In genomic region chr7:121335390-121336109, GRCm38 (mm10) we compare ENCODE assay signal across 24 mouse cellular contexts. TPM values are rescaled to one million over a fixed set of nuclear protein-coding genes. Genes with fewer than 3 reads are reported as not detected.
DNase-seq lines count a peak whose midpoint lies in the region; ATAC-seq and TF ChIP-seq lines count a peak whose summit lies in the region.
"Had no signal": no experiment of that assay in that cellular context is flagged by ENCODE, and none has a peak within 500 bp of the region (broad histone marks: within the 10 kb centered on the region; RNA-seq: fewer than 3 reads in every experiment).

No protein-coding gene starts in this region.

- no peaks in the 10 kb centered on the region for H3K9me3 ChIP-seq in forebrain, embryonic 13.5 days (replicated peaks)
- no peaks in the 10 kb centered on the region for H3K9me3 ChIP-seq in forebrain, embryonic 16.5 days (ENCODE audit: control insufficient read depth, low read length)
- H3K9me3 ChIP-seq in midbrain, embryonic 14.5 days (ENCODE audit: control insufficient read depth, low read length), result no peaks in the 10 kb centered on the region
- H3K9me3 ChIP-seq in midbrain, embryonic 11.5 days (ENCODE audit: control insufficient read depth, low read length), result no peaks in the 10 kb centered on the region
- H3K9me3 ChIP-seq: embryonic facial prominence, embryonic 12.5 days; heart, embryonic 13.5 days; hindbrain, embryonic 12.5 days had no signal

- ATAC-seq in forebrain, embryonic 13.5 days, result peak; percentile 53; the same call in 1 of the 2 replicates
- no peak for ATAC-seq in forebrain, embryonic 16.5 days
- no peak for ATAC-seq in midbrain, embryonic 14.5 days (ENCODE audit: low FRiP score, low TSS enrichment)
- no peak for ATAC-seq in midbrain, embryonic 11.5 days (ENCODE audit: low FRiP score)
- ATAC-seq: hindbrain, embryonic 16.5 days had no signal

- WGBS in forebrain, embryonic 13.5 days, result 47% methylated on average over 9 of the region's 9 CpGs
- 35% methylated on average over 9 of the region's 9 CpGs for WGBS in forebrain, embryonic 16.5 days
- WGBS in midbrain, embryonic 14.5 days, result 83% methylated on average over 9 of the region's 9 CpGs
- 86% methylated on average over 9 of the region's 9 CpGs for WGBS in midbrain, embryonic 11.5 days

- H3K9ac ChIP-seq in forebrain, embryonic 13.5 days, result no peak overlapping the region
- no peak overlapping the region for H3K9ac ChIP-seq in forebrain, embryonic 16.5 days (replicated peaks; ENCODE audit: low read depth, low read length)
- no peak overlapping the region for H3K9ac ChIP-seq in midbrain, embryonic 14.5 days (replicated peaks; ENCODE audit: low read length)
- no peak overlapping the region for H3K9ac ChIP-seq in midbrain, embryonic 11.5 days (ENCODE audit: low read length)
- H3K9ac ChIP-seq: embryonic facial prominence, embryonic 12.5 days; heart, embryonic 13.5 days; hindbrain, embryonic 12.5 days had no signal

- no peaks in the 10 kb centered on the region for H3K4me1 ChIP-seq in forebrain, embryonic 13.5 days
- H3K4me1 ChIP-seq in forebrain, embryonic 16.5 days (replicated peaks; ENCODE audit: control insufficient read depth, insufficient read depth, low read length), result no peaks in the 10 kb centered on the region
- 0 out of 2 replicates have a peak, but pooled peaks cover 7% of the 10 kb centered on the region for H3K4me1 ChIP-seq in midbrain, embryonic 14.5 days (ENCODE audit: control insufficient read depth, insufficient read depth, low read length)
- H3K4me1 ChIP-seq in midbrain, embryonic 11.5 days (ENCODE audit: control insufficient read depth, insufficient read depth, low read length), result peaks cover 2% of the 10 kb centered on the region; the same call in 1 of the 2 replicates
- H3K4me1 ChIP-seq: heart, embryonic 13.5 days had no signal

- H3K4me2 ChIP-seq in forebrain, embryonic 13.5 days, result no peak overlapping the region
- H3K4me2 ChIP-seq in forebrain, embryonic 16.5 days (ENCODE audit: low read length), result no peak overlapping the region
- H3K4me2 ChIP-seq in midbrain, embryonic 14.5 days (ENCODE audit: low read length), result no peak overlapping the region
- no peak overlapping the region for H3K4me2 ChIP-seq in midbrain, embryonic 11.5 days
- H3K4me2 ChIP-seq: embryonic facial prominence, embryonic 12.5 days; heart, embryonic 13.5 days; hindbrain, embryonic 12.5 days had no signal

- no peak for TF ChIP-seq POLR2A in brain, embryonic 14.5 days (IDR thresholded peaks at IDR 0.05; ENCODE audit: borderline replicate concordance, extremely low read depth, insufficient read depth, insufficient read length, poor library complexity, severe bottlenecking)

- no peaks in the 10 kb centered on the region for H3K36me3 ChIP-seq in forebrain, embryonic 13.5 days (ENCODE audit: poor library complexity, severe bottlenecking)
- no peaks in the 10 kb centered on the region for H3K36me3 ChIP-seq in forebrain, embryonic 16.5 days (ENCODE audit: control insufficient read depth, insufficient read depth)
- H3K36me3 ChIP-seq in midbrain, embryonic 14.5 days (ENCODE audit: control insufficient read depth, insufficient read depth, low read length), result no peaks in the 10 kb centered on the region
- H3K36me3 ChIP-seq in midbrain, embryonic 11.5 days (ENCODE audit: control insufficient read depth, insufficient read depth, low read length), result no peaks in the 10 kb centered on the region
- H3K36me3 ChIP-seq: embryonic facial prominence, embryonic 12.5 days; heart, embryonic 13.5 days; hindbrain, embryonic 12.5 days had no signal

- peak; percentile 37 for DNase-seq in midbrain, embryonic 14.5 days
- no peak for DNase-seq in midbrain, embryonic 11.5 days (ENCODE audit: low spot score, missing footprints)
- peak; percentile 86 for DNase-seq in brain, embryonic 14.5 days (ENCODE audit: low read depth)
- no peak for DNase-seq in layer of hippocampus, postnatal 25 days (ENCODE audit: extremely low spot score in 1 of 2, low spot score in 1 of 2)
- DNase-seq: adrenal gland, adult 8-10 months; adrenal gland, postnatal 36 days; cerebellum, adult 11 months; cerebellum, adult 8-10 months; cerebellum, postnatal 14 days; embryo, embryonic 11 days; gastrocnemius, postnatal 10 days; heart, postnatal 36 days; kidney, adult 11 months had no signal

- TF ChIP-seq CTCF in brain, embryonic 14.5 days (IDR thresholded peaks at IDR 0.05; ENCODE audit: borderline replicate concordance, extremely low read depth, insufficient read depth, insufficient read length), result no peak

- H3K27ac ChIP-seq in forebrain, embryonic 13.5 days, result no peak overlapping the region
- no peak overlapping the region for H3K27ac ChIP-seq in forebrain, embryonic 16.5 days (ENCODE audit: low read length)
- no peak overlapping the region for H3K27ac ChIP-seq in midbrain, embryonic 14.5 days (replicated peaks; ENCODE audit: low read depth, low read length)
- no peak overlapping the region for H3K27ac ChIP-seq in midbrain, embryonic 11.5 days (ENCODE audit: low read depth, low read length)
- H3K27ac ChIP-seq: embryonic facial prominence, embryonic 12.5 days; heart, embryonic 13.5 days; hindbrain, embryonic 12.5 days had no signal

- H3K4me3 ChIP-seq in forebrain, embryonic 13.5 days, result no peak overlapping the region
- no peak overlapping the region for H3K4me3 ChIP-seq in forebrain, embryonic 16.5 days (replicated peaks; ENCODE audit: low read length)
- no peak overlapping the region for H3K4me3 ChIP-seq in midbrain, embryonic 14.5 days (replicated peaks; ENCODE audit: low read depth, low read length)
- no peak overlapping the region for H3K4me3 ChIP-seq in midbrain, embryonic 11.5 days (ENCODE audit: low read depth, low read length)
- H3K4me3 ChIP-seq: embryonic facial prominence, embryonic 12.5 days; heart, embryonic 13.5 days; hindbrain, embryonic 12.5 days had no signal

- H3K27me3 ChIP-seq in forebrain, embryonic 13.5 days, result peaks cover 78% of the 10 kb centered on the region
- peaks cover 28% of the 10 kb centered on the region for H3K27me3 ChIP-seq in forebrain, embryonic 16.5 days (replicated peaks; ENCODE audit: control insufficient read depth, insufficient read depth, low read length)
- H3K27me3 ChIP-seq in midbrain, embryonic 14.5 days (ENCODE audit: control insufficient read depth, insufficient read depth, low read length), result no peaks in the 10 kb centered on the region
- H3K27me3 ChIP-seq in midbrain, embryonic 11.5 days (ENCODE audit: control insufficient read depth, insufficient read depth, low read length), result no peaks in the 10 kb centered on the region
- H3K27me3 ChIP-seq: embryonic facial prominence, embryonic 12.5 days; heart, embryonic 13.5 days; hindbrain, embryonic 12.5 days had no signal

RNA-seq across cellular contexts. Expression of gene Hs3st2, which starts 56.1 kb away (rescaled TPM):
- polyA plus RNA-seq in forebrain, embryonic 13.5 days (2015; fragmentation: Nextera tagmentation; extraction: Ambion mirVana), result 2.5 and 3.0 TPM in 2 replicates
- 18.1 and 18.7 TPM in 2 replicates for polyA plus RNA-seq in forebrain, embryonic 16.5 days (2015; fragmentation: Nextera tagmentation; extraction: Ambion mirVana)
- 10.2 and 13.9 TPM in 2 replicates for polyA plus RNA-seq in midbrain, embryonic 14.5 days (2014; fragmentation: Nextera tagmentation; extraction: Ambion mirVana)
- polyA plus RNA-seq in midbrain, embryonic 11.5 days (2014; fragmentation: Nextera tagmentation; extraction: Ambion mirVana), result 0.70 and 1.2 TPM in 2 replicates
- polyA plus RNA-seq in brain, embryonic 14.5 days (2012; rRNA removed), result 6.8 and 8.8 TPM in 2 replicates
- 10 to 100 TPM; 10.7 to 11.3 TPM for total RNA-seq in layer of hippocampus, postnatal 25 days (2021)
- total RNA-seq: common myeloid progenitor, adult 5-6 weeks; ES-E14; heart, adult 8-10 months; heart, postnatal 36 days had no signal
- polyA plus RNA-seq: gonadal fat pad, adult 2 months; heart, postnatal 0 days had no signal

Comparison
In these comparisons a context has a peak if more than half of its experiments do, and no peak if none do; other contexts are left out.
1. DNase-seq: peak in midbrain, embryonic 14.5 days (single experiment) and brain, embryonic 14.5 days (single experiment); none in midbrain, embryonic 11.5 days (single experiment) and layer of hippocampus, postnatal 25 days (0 of 2).